Mouse (Mus musculus): Measurements from ENCODE around the gene Tmem53.
A peak's percentile ranks its signal among the peaks of the same experiment; 100 is the strongest.
"Not testable (repeated sequence)": the region's sequence is repeated elsewhere in the genome, so short reads cannot be mapped to it uniquely, and the experiment has no call there.

The Tmem53 gene

DNA sequence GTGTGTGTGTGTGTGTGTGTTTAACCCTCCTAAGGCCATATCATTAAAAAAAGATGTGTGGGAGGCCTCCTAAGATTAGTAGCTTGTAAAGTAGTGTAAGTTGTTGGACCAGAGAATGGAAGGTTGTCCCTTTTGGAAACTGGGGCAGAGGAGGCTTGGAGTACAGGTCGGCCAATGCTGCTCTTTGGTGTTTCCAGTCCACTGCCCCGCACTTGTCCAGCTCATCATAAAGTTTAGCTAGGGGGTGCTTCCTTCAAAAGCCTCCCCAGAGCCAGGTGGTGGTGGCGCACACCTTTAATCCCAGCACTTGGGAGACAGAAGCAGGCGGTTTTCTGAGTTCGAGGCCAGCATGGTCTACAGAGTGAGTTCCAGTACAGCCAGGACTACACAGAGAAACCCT is 1.0 kb downstream of the Tmem53 start:
- DNase-seq: peak; percentile 53

GRCm38 (mm10) chr4:117253218-117254016 is 1.7 kb downstream of the Tmem53 start:
- no peak for DNase-seq

DNA sequence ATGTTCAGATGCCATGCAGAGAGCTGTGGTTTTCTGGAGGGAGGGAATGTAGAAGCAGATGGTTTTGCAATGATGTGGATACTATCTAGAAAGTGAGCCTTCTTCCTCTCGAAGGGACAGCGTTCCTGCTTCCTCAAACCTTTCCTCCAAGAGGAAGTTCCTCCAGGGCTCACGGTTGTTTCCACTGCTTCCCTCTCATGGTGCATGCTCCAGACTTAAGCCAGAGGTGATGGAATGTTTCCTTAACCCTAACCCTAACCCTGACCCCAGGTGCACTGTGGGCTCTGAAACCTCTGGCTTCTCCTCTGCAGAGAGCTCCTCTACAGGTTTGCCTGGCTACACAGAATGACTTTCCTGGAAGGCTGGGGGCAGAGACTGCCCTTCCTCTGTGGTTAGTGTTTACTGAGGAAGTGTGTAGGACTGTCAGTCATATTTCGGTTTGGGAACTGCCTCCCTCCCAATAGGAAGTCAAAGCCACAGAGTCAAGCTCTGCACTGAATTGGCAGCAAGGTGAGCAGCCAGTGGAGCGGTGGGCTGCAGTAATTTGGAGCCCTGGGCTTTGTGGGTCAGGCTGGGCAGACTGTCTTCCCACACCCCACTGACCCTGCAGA is 2.4 kb downstream of the Tmem53 start:
- DNase-seq: no peak

GRCm38 (mm10) chr4:117254672-117255071 is 2.9 kb downstream of the Tmem53 start:
- no peak for DNase-seq

DNA sequence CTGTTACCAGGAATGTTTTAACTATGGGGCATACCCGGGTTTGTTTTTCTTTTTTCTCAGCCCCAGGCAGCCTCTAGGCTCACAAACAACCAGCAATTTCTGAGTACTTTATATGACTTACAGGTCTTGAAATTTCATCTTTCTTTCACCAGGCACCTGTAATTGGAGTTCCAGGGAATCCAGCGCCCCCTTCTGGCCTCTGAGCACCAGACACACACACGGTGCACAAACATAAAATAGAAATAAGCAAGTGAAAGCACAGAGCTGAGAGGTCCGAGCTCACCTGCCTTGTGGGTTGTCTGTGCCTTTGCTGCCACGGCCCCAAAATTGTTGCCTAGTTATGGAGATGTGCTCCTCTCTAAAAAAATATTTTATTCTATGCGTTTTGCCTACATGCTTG is 8.2 kb downstream of the Tmem53 start:
- DNase-seq: not testable (repeated sequence)

- no peak for DNase-seq
Measured at GRCm38 (mm10) chr4:117261222-117261621, 9.5 kb downstream of the Tmem53 start.

GRCm38 (mm10) chr4:117262101-117262913 is 10.6 kb downstream of the Tmem53 start:
- no peak for DNase-seq

DNA sequence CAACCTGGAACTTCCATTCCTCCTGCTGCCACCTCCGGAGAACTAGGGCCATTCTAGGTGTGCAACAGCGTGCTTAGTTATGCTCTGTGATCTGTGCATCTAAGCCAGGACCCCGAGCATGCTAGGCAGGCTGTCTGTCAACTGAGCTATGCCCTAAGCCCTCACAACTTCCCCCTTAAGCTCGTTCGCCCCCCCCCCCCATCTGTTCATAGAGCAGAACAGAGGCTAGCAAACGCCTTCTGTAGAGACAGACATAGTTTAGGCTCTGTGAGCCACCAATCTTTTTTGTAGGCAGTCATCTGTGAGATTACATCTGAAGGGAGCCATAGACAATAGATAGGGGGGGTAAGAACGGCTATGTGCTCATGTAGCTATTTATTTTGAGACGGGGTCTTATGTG is 11.2 kb downstream of the Tmem53 start:
- no peak for DNase-seq

GRCm38 (mm10) chr4:117267284-117267683 is 15.5 kb downstream of the Tmem53 start:
- peak; percentile 57 for DNase-seq

DNA sequence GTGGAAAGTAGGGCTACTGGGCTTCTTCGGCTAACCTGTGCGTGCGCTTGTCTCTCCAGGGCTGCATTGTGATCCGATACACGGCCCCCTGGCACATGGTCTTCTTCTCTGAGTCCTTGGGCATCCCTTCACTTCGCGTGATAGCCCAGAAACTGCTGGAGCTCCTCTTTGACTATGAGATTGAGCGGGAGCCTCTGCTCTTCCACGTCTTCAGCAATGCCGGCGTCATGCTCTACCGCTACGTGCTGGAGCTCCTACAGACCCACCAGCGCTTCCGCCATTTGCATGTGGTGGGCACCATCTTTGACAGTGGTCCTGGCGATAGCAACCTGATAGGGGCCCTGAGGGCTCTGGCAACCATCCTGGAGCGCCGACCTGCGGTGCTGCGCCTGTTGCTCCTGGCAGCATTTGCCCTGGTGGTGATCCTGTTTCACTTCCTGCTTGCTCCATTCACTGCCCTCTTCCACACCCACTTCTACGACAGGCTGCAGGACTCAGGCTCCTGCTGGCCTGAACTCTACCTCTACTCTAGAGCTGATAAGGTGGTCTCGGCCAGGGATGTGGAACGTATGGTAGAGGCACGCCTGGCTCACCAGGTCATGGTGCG is 16.2 kb downstream of the Tmem53 start:
- no peak for DNase-seq

- DNase-seq: peak; percentile 65
Measured at GRCm38 (mm10) chr4:117270278-117270677, 18.5 kb downstream of the Tmem53 start.

DNA sequence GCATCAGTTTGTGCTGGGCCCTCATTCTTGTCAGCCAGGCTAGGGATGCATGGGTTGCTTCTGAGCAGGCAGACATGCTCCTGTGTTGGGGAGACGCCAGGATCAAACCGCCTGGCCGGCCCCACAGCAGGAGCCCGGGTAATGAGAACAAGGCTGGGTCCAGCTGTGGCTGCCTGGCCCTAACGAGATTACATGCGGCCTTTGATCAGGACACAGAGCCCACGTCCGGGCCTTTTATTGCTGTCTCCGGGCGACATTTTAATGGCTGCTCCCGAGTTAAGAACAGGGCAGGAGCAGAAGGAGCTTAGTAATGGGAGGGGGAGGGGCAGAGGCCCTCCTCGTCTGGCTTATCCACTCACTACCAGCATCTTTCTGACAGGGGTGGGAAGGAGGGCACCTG is 20.7 kb downstream of the Tmem53 start:
- DNase-seq: no peak

- no peak for DNase-seq
Measured at GRCm38 (mm10) chr4:117274720-117275119, 23.0 kb downstream of the Tmem53 start.

GRCm38 (mm10) chr4:117276281-117276711 is 24.5 kb downstream of the Tmem53 start:
- DNase-seq: no peak

DNA sequence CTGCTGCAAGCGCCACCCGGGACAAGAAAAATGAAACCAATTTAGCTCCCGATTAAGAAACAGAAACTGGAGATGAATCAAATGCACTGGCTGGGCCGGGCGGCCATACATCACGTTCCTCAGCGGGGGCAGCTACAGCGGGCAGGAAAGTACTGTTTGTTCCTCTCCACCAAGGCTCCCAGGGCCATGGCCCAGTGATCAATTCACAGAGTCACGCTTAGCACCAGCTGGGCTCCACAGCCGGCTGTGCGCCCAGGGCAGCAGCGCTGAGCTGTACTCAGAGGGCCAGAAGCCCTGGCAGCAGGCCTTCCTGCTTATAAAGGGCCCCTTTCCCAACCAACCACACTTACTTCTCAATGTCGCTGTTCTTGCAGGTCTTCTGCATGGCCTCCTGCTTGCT is 25.3 kb downstream of the Tmem53 start:
- DNase-seq: no peak

- DNase-seq: no peak
Measured at GRCm38 (mm10) chr4:117277687-117278086, 25.9 kb downstream of the Tmem53 start.

GRCm38 (mm10) chr4:117278381-117279252 is 26.9 kb downstream of the Tmem53 start:
- no peak for DNase-seq

GRCm38 (mm10) chr4:117279253-117279642 is 27.5 kb downstream of the Tmem53 start:
- DNase-seq: no peak

GRCm38 (mm10) chr4:117280397-117280930 is 28.7 kb downstream of the Tmem53 start:
- DNase-seq: no peak

GRCm38 (mm10) chr4:117281090-117281845 is 29.5 kb downstream of the Tmem53 start:
- DNase-seq: no peak

All from kidney, adult 11 months (tissue).